Mouse (Mus musculus): Measurements from ENCODE around the gene Apoa2. TPM values are rescaled to one million over a fixed set of nuclear protein-coding genes. Genes with fewer than 3 reads are reported as not detected.

Gene Apoa2
- total RNA-seq, 2 experiments from 2014 or later = 7.5 TPM; not detected in 1

- DNase-seq (ENCODE audit: low spot score) = no peak
Observed at GRCm38 (mm10) chr1:171258921-171259320, 34.1 kb downstream of the Apoa2 start.

GRCm38 (mm10) chr1:171260316-171260715 lies 35.5 kb downstream of the Apoa2 start:
- DNase-seq (ENCODE audit: low spot score) = no peak

GRCm38 (mm10) chr1:171262594-171263130 lies 37.8 kb downstream of the Apoa2 start:
- peak; percentile 73 for DNase-seq (ENCODE audit: low spot score)

- DNase-seq (ENCODE audit: low spot score) = no peak
Observed at GRCm38 (mm10) chr1:171263185-171263611, 38.3 kb downstream of the Apoa2 start.

- DNase-seq (ENCODE audit: low spot score) = no peak
Observed at GRCm38 (mm10) chr1:171263666-171264461, 39.0 kb downstream of the Apoa2 start.

GRCm38 (mm10) chr1:171265971-171266744 lies 41.3 kb downstream of the Apoa2 start:
- DNase-seq (ENCODE audit: low spot score) = no peak

- DNase-seq (ENCODE audit: low spot score) = no peak
Observed at GRCm38 (mm10) chr1:171268341-171268740, 43.5 kb downstream of the Apoa2 start.

- peak; percentile 96 for DNase-seq (ENCODE audit: low spot score)
Observed at GRCm38 (mm10) chr1:171269848-171270572, 45.2 kb downstream of the Apoa2 start, which contains the start of gene B4galt3. Gene B4galt3 (plus strand): TSS chr1:171270328.

GRCm38 (mm10) chr1:171270573-171270900 lies 45.7 kb downstream of the Apoa2 start:
- DNase-seq (ENCODE audit: low spot score) = no peak

GRCm38 (mm10) chr1:171271196-171271595 lies 46.3 kb downstream of the Apoa2 start:
- no peak for DNase-seq (ENCODE audit: low spot score)

GRCm38 (mm10) chr1:171271622-171272021 lies 46.8 kb downstream of the Apoa2 start:
- DNase-seq (ENCODE audit: low spot score) = no peak

GRCm38 (mm10) chr1:171272086-171272485 lies 47.2 kb downstream of the Apoa2 start:
- DNase-seq (ENCODE audit: low spot score) = no peak

GRCm38 (mm10) chr1:171274171-171274570 lies 49.3 kb downstream of the Apoa2 start:
- DNase-seq (ENCODE audit: low spot score) = no peak

GRCm38 (mm10) chr1:171275144-171275734 lies 50.4 kb downstream of the Apoa2 start:
- no peak for DNase-seq (ENCODE audit: low spot score)

Other genes starting within 250 kb of the Apoa2 start
- 1 to 10 TPM; 2.3 to 2.4 TPM for gene Fcgr2b, start 248.5 kb upstream of the Apoa2 start, total RNA-seq (2021)
- gene Fcgr4, start 206.1 kb upstream of the Apoa2 start, total RNA-seq (2021) = not detected
- 1 to 10 TPM; 1.8 to 4.4 TPM for gene Fcgr3, start 160.1 kb upstream of the Apoa2 start, total RNA-seq (2021)
- gene Cfap126, start 111.1 kb upstream of the Apoa2 start, total RNA-seq (2021) = 1 to 10 TPM; 1.2 to 2.0 TPM
- 100 to 1,000 TPM; 667 to 772 TPM for gene Sdhc, start 74.5 kb upstream of the Apoa2 start, total RNA-seq (2021)
- gene Mpz, start 74.3 kb upstream of the Apoa2 start, total RNA-seq (2021) = 10 to 100 TPM; 28.7 to 29.5 TPM
- gene Pcp4l1, start 28.8 kb upstream of the Apoa2 start, total RNA-seq (2021) = 100 to 1,000 TPM in 1 of 2 experiments, 10 to 100 TPM in 1; 36.1 to 133 TPM
- gene Nr1i3, start 11.1 kb upstream of the Apoa2 start, total RNA-seq (2021) = not detected
- 10 to 100 TPM; 47.6 to 51.7 TPM for gene Tomm40l, start 2.5 kb upstream of the Apoa2 start, total RNA-seq (2021)
- gene Fcer1g, start 9.3 kb downstream of the Apoa2 start, total RNA-seq (2021) = 1 to 10 TPM; 2.2 to 4.9 TPM
- gene Adamts4, start 25.4 kb downstream of the Apoa2 start, total RNA-seq (2021) = under 1 TPM; 0.48 to 0.90 TPM
- gene Ndufs2, start 26.3 kb downstream of the Apoa2 start, total RNA-seq (2021) = 100 to 1,000 TPM; 804 to 821 TPM
- gene B4galt3, start 45.3 kb downstream of the Apoa2 start, total RNA-seq (2021) = 10 to 100 TPM; 12.0 to 13.0 TPM
- gene Ppox, start 56.1 kb downstream of the Apoa2 start, total RNA-seq (2021) = 1 to 10 TPM; 7.8 to 7.9 TPM
- gene Usp21, start 62.9 kb downstream of the Apoa2 start, total RNA-seq (2021) = 10 to 100 TPM; 15.1 to 19.3 TPM
- 10 to 100 TPM; 85.7 to 96.8 TPM for gene Ufc1, start 70.0 kb downstream of the Apoa2 start, total RNA-seq (2021)
- 10 to 100 TPM; 28.1 to 35.8 TPM for gene Dedd, start 104.1 kb downstream of the Apoa2 start, total RNA-seq (2021)
- gene Nit1, start 120.6 kb downstream of the Apoa2 start, total RNA-seq (2021) = 10 to 100 TPM; 26.0 to 28.9 TPM
- gene Pfdn2, start 120.6 kb downstream of the Apoa2 start, total RNA-seq (2021) = 100 to 1,000 TPM; 110 to 128 TPM
- gene Klhdc9, start 135.7 kb downstream of the Apoa2 start, total RNA-seq (2021) = not detected
- gene Nectin4, start 145.0 kb downstream of the Apoa2 start, total RNA-seq (2021) = not detected
- under 1 TPM; 0.53 to 0.90 TPM for gene Arhgap30, start 163.9 kb downstream of the Apoa2 start, total RNA-seq (2021)
- 10 to 100 TPM; 24.7 to 26.1 TPM for gene Usf1, start 186.3 kb downstream of the Apoa2 start, total RNA-seq (2021)
- under 1 TPM; 0.48 to 0.93 TPM for gene Tstd1, start 193.8 kb downstream of the Apoa2 start, total RNA-seq (2021)
- gene F11r, start 212.5 kb downstream of the Apoa2 start, total RNA-seq (2021) = 1 to 10 TPM; 3.7 to 7.0 TPM